Mouse (Mus musculus): ENCODE measurements around the gene Sec14l1.

The Sec14l1 gene

DNA sequence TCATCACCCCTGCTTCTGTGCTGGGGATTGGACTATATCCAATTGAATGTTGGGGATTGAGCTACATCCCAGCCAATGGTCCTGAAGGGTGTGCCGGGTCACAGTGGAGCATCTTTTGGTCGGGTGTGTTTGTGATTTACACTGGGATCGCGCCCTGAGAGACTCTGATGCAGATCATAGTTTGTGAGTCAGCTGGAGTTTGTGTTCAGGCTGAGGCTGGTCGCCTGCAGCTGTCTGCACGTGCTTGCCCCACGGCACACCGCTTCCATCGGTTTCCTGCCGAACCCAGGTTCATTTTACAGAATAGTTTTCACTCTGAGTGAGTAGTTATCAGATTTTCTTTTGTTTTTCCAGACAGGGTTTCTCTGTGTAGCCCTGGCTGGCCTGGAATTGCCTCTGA is 9.6 kb downstream of the Sec14l1 start:
- no peak for DNase-seq (ENCODE audit: extremely low read depth, insufficient read length, low spot score)

DNA sequence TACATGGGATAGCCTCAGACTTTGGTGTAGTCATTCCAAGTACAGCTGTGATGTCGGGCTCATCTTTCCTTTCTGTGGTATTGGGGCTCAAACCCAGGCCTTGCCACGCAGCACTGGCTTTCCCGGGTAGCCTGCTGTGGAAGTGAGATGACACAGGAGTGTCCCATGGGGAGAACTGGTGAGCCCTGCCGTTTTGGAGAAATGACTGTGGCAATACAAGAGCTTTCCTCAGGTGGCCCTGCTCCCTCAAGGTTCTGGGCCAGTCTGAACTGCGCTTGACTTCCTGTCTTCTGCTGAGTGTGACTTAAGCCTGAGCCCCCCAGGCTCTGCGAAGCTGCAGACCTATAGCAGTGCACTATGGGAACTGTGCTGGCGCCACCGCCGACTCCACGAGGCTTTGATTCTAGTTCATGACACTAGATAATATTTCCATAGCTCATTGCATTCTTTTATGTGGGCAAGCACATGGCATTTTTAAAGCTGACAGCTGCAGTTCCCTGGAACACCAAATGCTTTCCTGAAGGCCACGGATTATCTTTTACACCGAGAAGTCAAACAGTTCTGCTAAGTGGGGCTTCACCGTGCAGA is 12.4 kb downstream of the Sec14l1 start:
- no peak for DNase-seq (ENCODE audit: extremely low read depth, insufficient read length, low spot score)

DNA sequence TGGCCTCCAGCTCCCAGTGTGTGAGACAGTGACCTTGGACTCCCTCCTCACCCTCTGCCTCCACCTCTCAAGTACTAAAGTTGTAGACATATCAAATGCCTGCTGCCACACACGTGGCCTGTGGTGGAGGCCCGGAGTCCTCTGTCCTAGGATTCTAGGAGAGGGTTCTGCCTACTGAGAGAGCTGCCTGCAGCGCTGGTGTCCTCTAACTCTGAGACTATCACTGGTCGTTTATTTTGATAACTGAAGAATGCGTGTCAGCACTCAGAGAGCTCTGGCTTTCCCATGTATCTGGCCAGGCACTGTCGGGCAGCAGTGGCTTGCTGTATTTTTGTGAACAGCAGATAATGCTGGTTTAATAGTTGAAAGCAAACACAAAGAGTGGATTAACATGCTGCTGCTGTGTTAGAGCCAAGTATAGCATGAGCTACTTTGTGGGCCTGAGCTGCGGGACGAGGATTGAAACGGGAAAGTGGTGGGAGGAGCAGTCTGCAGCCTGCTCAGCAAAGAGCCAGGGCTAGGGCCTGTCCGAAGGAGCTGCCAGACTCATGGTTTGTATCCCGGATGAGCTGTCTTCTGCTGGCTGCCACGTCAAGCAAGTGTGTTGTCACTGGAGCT is 13.1 kb downstream of the Sec14l1 start:
- no peak for DNase-seq (ENCODE audit: extremely low read depth, insufficient read length, low spot score)

DNA sequence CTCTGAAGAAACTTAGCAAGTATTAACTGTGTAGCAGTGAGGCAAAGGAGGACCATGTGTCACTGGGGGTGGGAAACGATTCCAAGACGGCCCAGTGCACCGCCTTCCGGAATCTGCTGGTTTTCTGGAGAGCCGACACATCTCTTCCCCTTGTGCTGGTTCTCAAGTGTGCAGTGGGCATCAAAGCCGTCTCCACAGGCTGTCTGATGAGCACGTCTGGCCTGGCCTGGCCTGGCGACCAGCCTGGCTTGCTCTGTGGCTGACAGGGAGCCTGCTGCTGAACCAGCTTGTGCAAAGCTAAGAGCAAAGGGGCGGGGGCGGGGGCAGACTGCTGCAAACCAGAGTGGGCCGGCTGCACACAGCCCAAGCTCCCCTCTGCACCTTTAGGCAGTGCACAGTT is 14.5 kb downstream of the Sec14l1 start:
- no peak for DNase-seq (ENCODE audit: extremely low read depth, insufficient read length, low spot score)

DNA sequence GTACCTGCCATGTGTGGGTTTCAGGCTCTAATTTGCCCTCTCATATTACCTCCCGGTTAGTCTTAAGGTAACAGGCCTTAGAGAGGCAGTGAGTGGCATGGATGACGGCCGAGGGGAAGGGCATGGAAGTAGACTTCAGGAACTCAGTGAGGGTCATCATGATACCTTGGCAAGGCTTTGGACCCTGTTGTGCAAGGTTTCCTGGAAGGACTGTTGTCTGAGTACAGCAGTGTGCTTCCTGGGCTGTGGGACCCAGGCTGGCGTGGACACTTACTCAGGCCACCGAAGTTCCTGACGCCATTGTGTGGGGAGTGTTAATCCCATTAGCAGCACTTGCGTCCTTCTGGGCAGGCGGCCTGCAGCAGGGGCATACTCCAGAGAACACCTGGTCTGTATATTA is 15.1 kb downstream of the Sec14l1 start:
- no peak for DNase-seq (ENCODE audit: extremely low read depth, insufficient read length, low spot score)

DNA sequence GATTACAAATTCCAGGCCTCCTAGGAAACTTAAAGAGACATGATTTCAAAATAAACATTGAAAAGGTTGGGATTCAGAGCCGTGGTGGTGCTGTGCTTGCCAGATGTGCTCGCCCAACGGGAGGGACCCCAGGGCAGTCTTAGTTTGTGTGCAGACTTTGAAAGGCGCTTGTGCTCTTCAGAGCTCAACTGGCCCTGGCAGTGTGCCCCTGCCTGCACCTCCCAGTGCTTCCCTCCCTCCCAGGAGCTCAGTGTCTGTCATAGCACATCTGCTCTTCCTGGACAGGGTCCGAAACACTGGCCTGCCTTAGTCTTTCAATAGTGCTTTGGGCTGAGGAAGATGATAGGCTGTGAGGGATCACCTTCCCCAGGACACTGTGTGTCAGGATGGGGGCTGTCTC is 15.9 kb downstream of the Sec14l1 start:
- DNase-seq (ENCODE audit: extremely low read depth, insufficient read length, low spot score) = no peak

DNA sequence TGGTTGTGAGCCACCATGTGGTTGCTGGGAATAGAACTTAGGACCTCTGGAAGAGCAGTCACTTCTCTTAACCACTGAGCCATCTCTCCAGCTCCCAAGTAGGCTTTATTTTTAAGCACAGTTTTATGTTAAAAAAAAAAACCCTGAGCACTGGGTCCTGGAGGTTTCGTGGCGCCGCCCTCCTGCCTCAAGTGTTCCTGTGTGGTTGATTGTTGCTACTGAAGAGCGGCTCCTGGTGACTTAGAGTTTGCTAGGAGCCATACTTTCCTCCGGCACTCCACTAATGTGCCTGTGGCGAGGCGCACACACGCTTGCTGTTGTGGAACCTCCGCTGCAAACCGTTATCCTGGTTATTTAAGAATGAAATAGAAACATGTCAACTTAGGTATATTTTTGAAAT is 16.5 kb downstream of the Sec14l1 start:
- no peak for DNase-seq (ENCODE audit: extremely low read depth, insufficient read length, low spot score)

DNA sequence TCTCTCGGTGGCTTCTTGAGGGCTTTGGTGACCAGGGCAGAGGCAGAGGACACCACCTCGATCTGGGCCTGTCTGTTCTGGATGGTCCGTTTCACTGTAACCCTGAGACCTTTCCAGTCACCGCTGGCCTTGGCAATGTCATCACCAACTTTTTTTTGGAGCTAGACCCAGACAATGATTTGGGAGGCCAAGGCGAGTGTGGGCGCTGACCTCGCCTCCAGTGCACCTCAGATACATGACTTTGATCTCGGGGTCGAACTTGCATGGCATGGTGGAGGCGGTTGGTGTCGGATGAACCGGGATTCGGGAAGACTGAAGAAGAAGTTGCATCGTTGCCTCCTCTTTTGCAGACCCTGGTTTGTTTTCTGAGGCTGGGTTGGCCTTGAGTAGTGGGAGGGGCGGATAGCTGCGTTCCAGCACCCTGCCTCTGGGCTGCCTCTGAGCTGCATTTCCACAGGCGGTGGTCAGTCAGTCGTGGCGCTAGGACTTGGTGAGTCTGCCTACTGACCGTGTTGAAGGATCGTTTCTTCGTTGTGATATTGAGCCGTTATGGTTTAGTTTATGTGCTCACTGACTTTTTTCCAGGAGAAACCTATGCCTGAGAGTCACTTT is 19.9 kb downstream of the Sec14l1 start:
- no peak for DNase-seq (ENCODE audit: extremely low read depth, insufficient read length, low spot score)

DNA sequence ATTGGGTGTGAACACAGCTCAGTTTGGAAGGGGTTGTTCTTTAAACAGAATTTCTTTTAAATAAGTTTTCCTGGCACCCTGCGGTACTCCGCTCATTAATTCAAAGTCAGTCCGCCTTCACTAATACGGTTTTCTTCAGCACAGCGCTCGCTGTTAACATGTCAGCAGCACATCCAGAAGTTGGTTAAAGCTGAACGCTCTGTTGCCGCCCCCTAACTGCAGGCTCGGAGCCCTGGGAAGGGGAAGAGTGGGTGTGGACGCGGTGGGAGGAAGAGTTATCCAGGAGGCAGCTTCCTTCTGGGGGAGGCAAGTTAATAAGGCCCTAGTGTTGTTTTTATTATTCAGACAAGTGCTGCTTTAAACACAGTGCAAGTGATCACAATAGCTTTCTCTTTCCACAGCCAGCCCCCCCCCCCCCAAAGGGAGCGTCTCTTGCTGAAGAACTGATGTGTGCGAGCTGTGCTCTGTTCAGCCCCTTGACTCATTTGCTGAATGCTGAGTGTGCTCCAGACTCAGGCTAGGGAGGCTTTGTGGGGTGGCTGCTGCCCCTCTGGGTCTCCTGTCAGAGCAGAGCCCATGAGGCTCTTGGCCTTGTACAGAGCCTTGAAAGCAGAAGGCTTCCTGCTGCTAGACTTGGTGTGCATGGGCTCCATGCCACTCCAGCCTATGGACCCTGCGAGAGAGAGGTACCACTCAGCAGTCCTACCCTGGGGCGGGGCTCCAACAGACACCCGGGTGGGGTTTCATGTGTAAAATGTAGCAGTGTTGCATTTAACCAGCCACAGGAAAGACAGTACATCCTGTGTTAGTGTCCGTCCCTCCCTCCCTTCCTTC is 20.7 kb downstream of the Sec14l1 start:
- no peak for DNase-seq (ENCODE audit: extremely low read depth, insufficient read length, low spot score)

DNA sequence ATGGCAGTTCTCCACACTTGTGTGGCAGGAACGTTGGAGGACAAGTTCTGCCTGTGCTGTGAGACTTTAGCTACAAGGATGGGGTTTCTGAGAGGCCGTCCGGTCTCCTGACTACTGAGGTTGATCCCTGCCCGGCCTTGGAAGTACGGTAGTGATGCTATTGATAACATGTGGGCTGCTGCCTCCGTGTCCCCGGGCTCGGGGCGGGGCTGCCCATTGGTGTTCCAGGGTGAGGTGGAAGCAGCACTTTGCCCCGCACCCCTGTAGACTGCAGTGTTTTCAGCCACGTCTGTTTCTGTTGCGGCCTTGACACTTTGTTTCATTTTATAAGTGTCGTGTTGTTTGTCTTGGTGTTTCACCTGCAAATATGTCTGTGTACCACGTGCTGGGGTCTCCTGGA is 21.9 kb downstream of the Sec14l1 start:
- no peak for DNase-seq (ENCODE audit: extremely low read depth, insufficient read length, low spot score)

DNA sequence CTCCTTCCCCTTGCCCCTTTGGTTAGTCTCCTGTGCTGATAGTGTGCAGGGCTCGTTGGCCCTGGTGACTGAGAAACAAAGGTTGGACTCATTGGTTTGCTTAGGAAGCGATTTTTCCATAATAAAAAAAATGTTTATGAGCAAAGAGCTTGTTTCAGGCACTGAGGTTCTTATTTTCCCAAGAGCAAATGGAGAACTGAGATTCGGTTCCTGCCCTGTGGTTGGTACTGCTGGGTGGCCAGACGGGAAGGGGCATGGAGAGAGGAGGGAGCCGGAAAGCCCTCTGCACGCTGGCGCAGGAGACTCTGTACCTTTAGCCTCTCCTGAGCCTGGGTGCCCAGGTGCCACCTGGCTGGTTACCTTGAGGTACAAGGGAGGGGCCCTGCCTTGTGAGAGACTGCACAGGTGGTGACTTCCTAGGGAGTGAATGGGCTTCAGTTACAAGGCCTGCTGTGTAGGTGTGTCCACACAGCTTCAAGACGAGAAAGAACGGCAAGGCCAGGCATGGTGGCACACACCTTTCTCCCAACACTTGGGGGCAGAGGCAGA is 23.3 kb downstream of the Sec14l1 start:
- no peak for DNase-seq (ENCODE audit: extremely low read depth, insufficient read length, low spot score)

DNA sequence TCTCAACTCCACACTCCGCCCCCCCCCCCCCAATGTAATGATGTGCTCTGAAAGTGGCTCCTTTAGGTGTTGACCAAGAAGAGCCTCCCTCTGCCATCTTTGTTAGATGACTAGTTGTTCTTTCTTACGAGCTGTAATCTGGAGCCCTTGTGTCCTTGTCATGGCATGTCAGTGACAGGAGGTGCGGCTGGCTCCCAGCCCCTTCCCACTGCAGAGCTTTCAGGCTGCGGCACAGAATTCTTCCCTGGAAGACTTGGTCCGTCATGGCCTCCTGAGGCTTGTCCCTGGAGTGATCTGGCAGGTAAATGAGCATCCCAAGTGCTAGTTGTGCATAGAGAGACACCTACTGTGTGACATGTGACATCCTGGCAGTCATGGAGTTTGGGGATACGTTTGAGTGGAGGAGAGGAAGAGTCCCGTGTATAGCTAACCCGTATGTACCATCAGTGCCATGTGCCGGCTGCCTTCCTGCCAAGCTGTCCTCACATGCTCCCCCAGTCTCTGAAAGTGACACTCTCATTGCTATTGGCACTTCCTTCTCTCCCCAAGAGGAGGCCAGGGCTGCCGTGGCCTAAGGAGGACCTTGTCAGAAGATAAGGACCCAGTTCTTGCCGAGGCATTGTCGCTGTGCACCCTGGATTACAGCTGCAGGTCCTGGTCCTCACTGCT is 24.0 kb downstream of the Sec14l1 start:
- no peak for DNase-seq (ENCODE audit: extremely low read depth, insufficient read length, low spot score)

DNA sequence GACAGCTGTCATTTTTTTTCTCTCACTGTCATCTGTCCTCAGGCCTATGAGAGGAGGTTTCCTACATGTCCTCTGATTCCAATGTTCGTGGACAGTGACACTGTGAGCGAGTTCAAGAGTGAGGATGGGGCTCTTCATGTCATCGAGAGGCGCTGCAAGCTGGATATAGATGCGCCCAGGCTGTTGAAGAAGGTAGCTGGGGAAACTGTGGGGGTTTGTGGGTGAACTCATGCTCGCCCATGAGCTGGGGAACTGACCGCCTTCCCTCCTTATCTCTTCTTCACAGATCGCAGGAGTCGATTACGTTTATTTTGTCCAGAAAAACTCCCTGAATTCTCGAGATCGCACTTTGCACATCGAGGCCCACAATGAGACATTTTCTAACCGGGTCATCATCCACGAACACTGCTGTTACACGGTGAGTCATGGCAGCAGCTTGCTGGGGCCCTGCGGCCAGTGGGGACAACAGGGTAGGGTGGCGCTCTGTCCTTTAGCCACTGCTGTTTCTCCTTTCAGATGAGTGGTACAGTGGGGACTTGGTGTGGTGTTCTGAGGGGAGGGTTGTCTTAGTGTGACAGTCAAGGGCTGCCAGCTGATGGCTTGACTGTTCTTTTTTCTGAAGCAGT is 26.5 kb downstream of the Sec14l1 start:
- no peak for DNase-seq (ENCODE audit: extremely low read depth, insufficient read length, low spot score)

DNA sequence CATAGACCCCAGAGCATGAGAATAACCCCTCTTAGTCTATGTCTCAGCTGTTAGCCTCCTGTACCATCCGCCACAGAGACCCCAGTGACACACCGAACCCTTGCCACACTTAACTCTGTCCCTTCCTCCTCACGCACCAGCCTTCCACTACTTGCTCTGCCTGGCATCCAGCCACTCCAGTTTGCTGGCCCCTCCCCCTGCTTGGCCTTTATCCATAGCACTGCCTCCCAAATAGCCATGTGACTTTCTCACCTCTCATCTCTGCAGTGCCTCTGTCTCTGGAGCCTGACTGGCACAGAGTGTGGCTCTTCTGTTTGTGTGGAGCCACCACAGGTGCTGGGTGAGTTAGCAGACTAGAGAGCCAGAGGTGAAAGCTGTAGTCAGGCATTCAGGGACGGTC is 27.5 kb downstream of the Sec14l1 start:
- no peak for DNase-seq (ENCODE audit: extremely low read depth, insufficient read length, low spot score)

DNA sequence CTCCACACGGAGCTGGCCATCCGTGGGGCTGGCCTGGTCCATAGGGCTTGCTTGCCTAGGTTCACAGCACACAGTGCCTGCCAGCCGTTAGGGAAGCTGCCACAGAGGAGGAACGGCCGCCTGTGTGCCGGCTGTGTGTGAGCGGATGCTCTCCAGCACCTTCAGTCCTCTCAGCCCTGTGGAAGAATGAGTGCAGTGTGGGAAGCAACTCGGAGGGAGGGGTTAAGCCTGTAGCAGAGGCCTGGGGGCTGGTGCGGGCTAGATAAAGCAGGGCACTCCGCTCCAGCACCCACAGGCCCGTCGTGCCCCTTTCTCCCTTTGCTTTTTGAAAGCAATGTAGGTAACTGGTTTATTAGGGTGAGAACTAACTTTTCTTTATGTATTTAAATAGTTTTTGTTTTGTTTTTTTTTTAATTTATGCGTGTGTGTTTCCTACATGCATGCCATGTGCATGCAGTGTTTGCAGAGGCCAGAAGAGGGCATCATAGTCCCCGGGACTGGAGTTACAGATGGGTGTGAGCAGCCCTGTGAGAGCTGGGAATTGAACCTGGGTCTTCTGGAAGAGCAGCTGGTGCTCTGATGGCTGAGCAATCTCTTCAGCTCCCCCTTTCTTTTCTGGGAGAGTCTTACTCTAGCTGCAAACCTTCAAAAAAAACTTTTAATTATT is 30.6 kb downstream of the Sec14l1 start:
- no peak for DNase-seq (ENCODE audit: extremely low read depth, insufficient read length, low spot score)

DNA sequence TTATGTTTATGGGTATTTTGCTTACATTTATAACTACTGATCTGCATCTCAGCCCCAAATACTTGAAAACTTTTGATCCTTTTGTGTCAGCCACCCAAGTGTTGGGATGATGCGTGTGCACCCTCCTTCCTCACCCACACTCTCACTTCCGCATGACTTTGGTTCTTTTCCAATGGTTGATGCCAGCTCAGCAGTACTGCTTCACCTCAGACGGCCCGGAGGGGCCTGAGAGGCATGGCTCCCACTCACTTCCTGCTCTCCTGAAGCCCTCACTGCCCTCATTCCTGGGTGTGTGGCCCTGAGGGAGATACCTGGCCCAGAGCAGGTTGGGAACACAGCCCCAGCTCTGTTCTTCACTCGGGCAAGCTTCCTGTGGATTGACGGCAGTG is 31.1 kb downstream of the Sec14l1 start:
- DNase-seq (ENCODE audit: extremely low read depth, insufficient read length, low spot score) = no peak

DNA sequence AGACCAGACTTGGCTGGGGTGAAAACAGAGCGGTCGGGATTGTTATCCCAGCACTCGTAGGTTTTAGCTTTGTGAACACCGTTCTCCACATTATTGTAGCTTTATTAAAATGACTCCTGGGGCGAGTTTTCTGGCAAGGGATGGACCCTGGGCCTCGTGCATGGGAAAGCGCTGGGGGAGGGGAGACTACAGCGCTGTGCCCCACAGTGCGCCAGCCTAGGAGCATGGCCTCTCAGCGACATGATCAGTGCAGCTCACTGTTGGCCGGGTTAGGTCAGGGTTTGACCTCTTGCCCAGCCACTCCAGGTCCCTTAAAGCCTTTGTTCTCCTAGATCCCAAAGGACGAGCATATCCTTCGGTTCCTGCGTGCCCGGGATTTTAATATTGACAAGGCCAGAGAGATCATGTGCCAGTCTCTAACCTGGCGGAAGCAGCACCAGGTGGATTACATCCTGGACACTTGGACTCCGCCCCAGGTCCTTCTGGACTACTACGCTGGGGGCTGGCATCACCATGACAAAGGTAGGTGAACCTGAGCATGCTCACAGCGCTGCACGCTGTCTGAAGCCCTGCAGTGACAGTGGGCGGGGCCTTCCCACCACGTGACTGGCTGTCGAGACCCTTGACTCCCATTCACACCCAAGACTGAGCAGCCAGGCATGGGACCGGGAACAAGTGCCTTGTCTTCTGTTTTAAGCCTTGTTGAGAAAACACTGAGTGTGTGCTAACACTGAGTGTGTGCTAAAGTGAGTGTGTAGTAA is 32.0 kb downstream of the Sec14l1 start:
- DNase-seq (ENCODE audit: extremely low read depth, insufficient read length, low spot score) = no peak

DNA sequence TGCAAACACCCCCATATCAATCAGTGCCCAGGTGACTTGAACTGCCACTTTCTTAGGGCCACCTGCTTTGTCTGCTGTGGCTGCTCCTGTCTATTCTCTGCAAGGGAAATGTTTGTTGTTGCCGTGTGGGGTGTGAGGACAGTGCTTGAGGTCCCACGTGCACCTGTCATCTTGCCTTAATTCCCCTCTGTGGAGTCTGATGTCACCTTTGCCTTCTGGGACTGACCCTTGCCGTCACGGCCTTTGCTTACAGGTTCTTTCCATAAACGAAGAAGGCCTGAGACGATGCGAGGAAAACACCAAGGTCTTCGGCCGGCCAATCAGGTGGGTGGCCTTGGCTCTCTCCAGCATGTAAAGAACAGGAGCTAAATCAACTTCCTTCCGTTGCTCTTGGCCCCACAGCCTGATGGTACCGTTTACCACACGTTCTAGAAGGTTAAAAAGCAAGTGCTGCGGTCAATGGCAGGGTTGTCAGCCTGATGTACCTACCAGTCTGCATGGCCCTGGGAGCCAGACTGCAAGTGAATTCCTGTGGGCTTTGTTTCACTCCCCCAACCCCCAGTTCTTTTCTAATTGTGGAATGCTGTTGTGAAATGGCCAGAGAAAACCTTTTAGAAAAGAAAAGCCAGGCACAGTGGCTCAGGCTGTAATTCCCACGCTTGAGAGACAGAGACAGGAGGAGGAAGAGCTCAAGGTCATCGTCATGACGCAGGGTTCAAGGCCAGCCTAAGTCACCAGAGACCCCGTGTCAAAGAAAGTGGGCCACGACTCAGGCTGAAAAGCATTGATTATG is 34.1 kb downstream of the Sec14l1 start:
- no peak for DNase-seq (ENCODE audit: extremely low read depth, insufficient read length, low spot score)
